Mouse (Mus musculus) lung, postnatal 36 days (tissue): ENCODE data around the gene Iqgap2.

Experiments
- DNase-seq: peaks from one replicate; pipeline ENCODE4 v3.0.0; 2022; ENCODE audit warnings: mixed read lengths

Iqgap2 gene

GRCm38 (mm10) chr13:95826178-95826577, 65.5 kb downstream of the Iqgap2 start:
- DNase-seq: no peak

- DNase-seq: no peak
Observed at GRCm38 (mm10) chr13:95822918-95823317, 68.8 kb downstream of the Iqgap2 start.

GRCm38 (mm10) chr13:95820071-95820470, 71.7 kb downstream of the Iqgap2 start:
- DNase-seq: no peak

- DNase-seq: no peak
Observed at GRCm38 (mm10) chr13:95818941-95819340, 72.8 kb downstream of the Iqgap2 start.

GRCm38 (mm10) chr13:95813643-95814042, 78.1 kb downstream of the Iqgap2 start:
- no peak for DNase-seq

GRCm38 (mm10) chr13:95810796-95811195, 80.9 kb downstream of the Iqgap2 start:
- DNase-seq: no peak

- DNase-seq: no peak
Observed at GRCm38 (mm10) chr13:95807106-95807750, 84.5 kb downstream of the Iqgap2 start.

- DNase-seq: peak; percentile 34
Observed at GRCm38 (mm10) chr13:95805469-95806166, 86.1 kb downstream of the Iqgap2 start.

- DNase-seq: no peak
Observed at GRCm38 (mm10) chr13:95804113-95804512, 87.6 kb downstream of the Iqgap2 start.

GRCm38 (mm10) chr13:95800925-95801324, 90.8 kb downstream of the Iqgap2 start:
- DNase-seq: no peak

- DNase-seq: no peak
Observed at GRCm38 (mm10) chr13:95799322-95799721, 92.4 kb downstream of the Iqgap2 start.

- DNase-seq: peak; percentile 16
Observed at GRCm38 (mm10) chr13:95798721-95799120, 93.0 kb downstream of the Iqgap2 start.

GRCm38 (mm10) chr13:95797530-95797929, 94.2 kb downstream of the Iqgap2 start:
- no peak for DNase-seq

- no peak for DNase-seq
Observed at GRCm38 (mm10) chr13:95794346-95794745, 97.4 kb downstream of the Iqgap2 start.

GRCm38 (mm10) chr13:95790883-95791282, 100.8 kb downstream of the Iqgap2 start:
- DNase-seq: no peak

- DNase-seq: peak; percentile 13
Observed at GRCm38 (mm10) chr13:95788631-95789376, 102.9 kb downstream of the Iqgap2 start.

GRCm38 (mm10) chr13:95782969-95783332, 108.8 kb downstream of the Iqgap2 start:
- peak; percentile 7 for DNase-seq

- DNase-seq: no peak
Observed at GRCm38 (mm10) chr13:95782311-95782968, 109.3 kb downstream of the Iqgap2 start.

GRCm38 (mm10) chr13:95780038-95780437, 111.7 kb downstream of the Iqgap2 start:
- no peak for DNase-seq

- DNase-seq: no peak
Observed at GRCm38 (mm10) chr13:95779261-95779660, 112.5 kb downstream of the Iqgap2 start.

- peak; percentile 74 for DNase-seq
Observed at GRCm38 (mm10) chr13:95778761-95779161, 113.0 kb downstream of the Iqgap2 start.

- no peak for DNase-seq
Observed at GRCm38 (mm10) chr13:95777651-95778391, 113.9 kb downstream of the Iqgap2 start.

- DNase-seq: peak; percentile 79
Observed at GRCm38 (mm10) chr13:95777237-95777636, 114.5 kb downstream of the Iqgap2 start.
